Mouse (Mus musculus): Measurements from ENCODE around the gene Gm43518.

DNA sequence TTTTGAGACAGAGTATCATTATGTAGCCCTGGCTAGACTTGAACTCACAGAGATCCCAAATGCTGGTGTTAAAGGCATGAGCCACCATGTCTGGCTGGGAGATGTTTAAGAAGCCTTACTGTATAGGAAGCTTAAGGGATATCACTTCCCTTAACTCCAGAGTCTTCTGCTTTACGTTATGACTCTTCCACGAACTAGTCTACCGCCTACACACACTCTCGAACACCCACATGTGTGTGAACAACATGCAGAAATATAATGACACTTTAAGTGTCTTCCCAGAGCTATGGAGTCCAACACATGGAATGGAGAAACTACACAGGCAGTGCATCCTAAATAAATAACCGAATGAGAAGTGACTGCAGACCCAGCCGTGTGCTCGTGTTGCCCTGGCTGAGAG, 43.3 kb upstream of the Gm43518 start:
- no peak for TF ChIP-seq GATA1 (IDR thresholded peaks at IDR 0.05; ENCODE audit: borderline replicate concordance, low read length)
- no peak for TF ChIP-seq CTCF (IDR thresholded peaks at IDR 0.05; ENCODE audit: low read depth, low read length)
- no peak for TF ChIP-seq TAL1 (conservative IDR thresholded peaks at IDR 0.05; ENCODE audit: low read depth, low read length)

Measured in G1E (cell line).